Mouse (Mus musculus) forelimb bud, embryonic 11.5 days (tissue): Measurements from ENCODE around the gene Eef1akmt1.

Source experiments
- DNase-seq: peaks from one replicate; pipeline ENCODE4 v3.0.0-alpha.2; 2012; ENCODE audit warnings: low read depth, low spot score

Gene Eef1akmt1

GRCm38 (mm10) chr14:57523762-57524161, 47.6 kb downstream of the Eef1akmt1 start:
- DNase-seq = no peak

GRCm38 (mm10) chr14:57517001-57517400, 54.4 kb downstream of the Eef1akmt1 start:
- DNase-seq = no peak

- no peak for DNase-seq
Measured at GRCm38 (mm10) chr14:57515156-57515762, 56.2 kb downstream of the Eef1akmt1 start.

GRCm38 (mm10) chr14:57509554-57509953, 61.9 kb downstream of the Eef1akmt1 start:
- no peak for DNase-seq

GRCm38 (mm10) chr14:57503729-57504128, 67.7 kb downstream of the Eef1akmt1 start:
- no peak for DNase-seq
